Mouse (Mus musculus) hindbrain, embryonic 12.5 days (tissue): Measurements from ENCODE around the gene Bicdl1. TPM values are rescaled to one million over a fixed set of nuclear protein-coding genes. Genes with fewer than 3 reads are reported as not detected.

Source experiments
- ATAC-seq: fragments of 200-750 bp; cut with Nextera tagmentation; 2 replicates; pipeline ENCODE4 v1.8.0; 2017; ENCODE audit warnings: moderate TSS enrichment; ENCODE audit not compliant: low FRiP score
- H3K27ac ChIP-seq: fragments of 300-500 bp; sonication (generic); 2 replicates; pipeline ENCODE4 v1.5.1; 2016; ENCODE audit warnings: mild to moderate bottlenecking
- H3K27me3 ChIP-seq: fragments of 300-500 bp; sonication (generic); 2 replicates; pipeline ENCODE4 v1.6.1; 2016; ENCODE audit warnings: mild to moderate bottlenecking
- H3K36me3 ChIP-seq: fragments of 300-500 bp; sonication (generic); 2 replicates; pipeline ENCODE4 v1.6.1; 2016; ENCODE audit warnings: mild to moderate bottlenecking
- H3K4me1 ChIP-seq: fragments of 300-500 bp; sonication (generic); 2 replicates; pipeline ENCODE4 v1.6.1; 2016
- H3K4me2 ChIP-seq: fragments of 300-500 bp; sonication (generic); replicated peaks from 2 replicates; pipeline ENCODE4 v1.6.1; 2016; ENCODE audit warnings: mild to moderate bottlenecking
- H3K4me3 ChIP-seq: fragments of 300-500 bp; sonication (generic); 2 replicates; pipeline ENCODE4 v1.5.1; 2016; ENCODE audit warnings: mild to moderate bottlenecking
- H3K9ac ChIP-seq: fragments of 300-500 bp; sonication (generic); 2 replicates; pipeline ENCODE4 v1.6.1; 2016; ENCODE audit warnings: mild to moderate bottlenecking, moderate library complexity
- H3K9me3 ChIP-seq: fragments of 300-500 bp; sonication (generic); replicated peaks from 2 replicates; pipeline ENCODE4 v1.6.1; 2016; ENCODE audit warnings: mild to moderate bottlenecking
- WGBS: fragments of 180-500 bp; shearing (Covaris S2); methylation state at CpG from one replicate; pipeline ENCODE4 v1.1.7; 2016; 5-methylcytosine and 5-hydroxymethylcytosine counted together
- microRNA-seq: library from miRNA; unstranded; fragments of <30 nt; microRNA quantifications from one replicate; pipeline ENCODE4, GENCODE M21; 2017
- polyA plus RNA-seq: library from polyadenylated mRNA; unstranded; fragments of >200 nt; fragmentation: Nextera tagmentation; extraction: Ambion mirVana; gene quantifications from 2 replicates; pipeline ENCODE4 v1.2.1, GENCODE M21; 2016

Bicdl1 gene
- polyA plus RNA-seq, 1 experiment from 2014 or later = 20.8 TPM

DNA sequence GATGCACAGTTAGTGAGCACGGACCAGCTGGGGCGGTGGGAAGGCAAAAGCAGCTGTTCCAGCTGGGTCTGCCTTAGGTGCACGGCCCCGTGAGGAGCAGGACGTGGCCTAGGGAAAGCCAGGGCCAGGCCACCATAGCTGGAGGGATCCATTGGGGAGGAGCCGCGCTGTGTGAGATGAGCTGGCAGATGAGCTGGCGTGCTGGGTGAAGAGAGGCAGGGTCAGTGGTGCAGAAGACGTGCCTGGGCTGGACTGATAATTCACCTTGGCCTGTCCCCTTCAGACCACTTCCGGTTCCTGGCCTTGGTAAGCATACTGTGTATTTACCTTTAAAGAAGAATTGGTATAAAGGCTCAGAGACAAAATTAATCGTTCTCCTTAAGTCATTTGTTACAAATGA lies 119.9 kb downstream of the Bicdl1 start:
- Histone ChIP-seq H3K27me3 (no peaks in the 10 kb centered on the region), H3K27ac (no peak overlapping the region), H3K36me3 (peaks cover 98% of the 10 kb centered on the region), H3K4me1 (no peaks in the 10 kb centered on the region), H3K9ac (no peak overlapping the region), H3K4me2 (no peak overlapping the region), H3K9me3 (no peaks in the 10 kb centered on the region), H3K4me3 (no peak overlapping the region)
- 89% methylated on average over 11 of the region's 11 CpGs for WGBS
- no peak for ATAC-seq

DNA sequence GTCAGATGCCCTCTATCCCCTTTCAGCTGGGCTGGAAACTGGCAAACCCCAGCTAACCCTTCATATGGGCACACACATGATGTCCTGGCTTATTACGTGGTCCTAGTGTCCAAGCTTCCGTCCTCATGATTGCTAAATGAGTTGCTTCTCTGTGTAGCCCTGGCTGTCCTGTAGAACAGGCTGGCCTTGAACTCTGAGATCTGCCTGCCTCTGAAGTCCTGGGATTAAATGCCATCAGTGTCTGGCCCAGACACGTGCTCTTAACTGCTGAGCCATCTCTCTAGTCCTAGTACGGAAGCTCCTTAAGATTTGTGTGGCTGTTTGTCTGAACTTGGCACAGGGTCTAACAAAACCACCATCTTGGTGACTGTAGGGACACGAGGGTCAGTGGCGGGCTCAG lies 127.9 kb downstream of the Bicdl1 start:
- ATAC-seq = no peak
- no peaks in the 10 kb centered on the region for H3K27me3 ChIP-seq
- peaks cover 91% of the 10 kb centered on the region for H3K36me3 ChIP-seq
- no peak overlapping the region for H3K4me2 ChIP-seq
- WGBS = 92% methylated on average over 6 of the region's 6 CpGs
- H3K9ac ChIP-seq = no peak overlapping the region
- no peaks in the 10 kb centered on the region for H3K9me3 ChIP-seq
- H3K27ac ChIP-seq = no peak overlapping the region
- no peak overlapping the region for H3K4me3 ChIP-seq
- no peaks in the 10 kb centered on the region for H3K4me1 ChIP-seq

Small RNA genes lying within 50 kb of the gene (microRNA-seq; reads per million reads assigned to microRNA genes)
- gene Mir7030 = not detected

Other genes with a start within 250 kb of the Bicdl1 start
- gene Sirt4, start 246.9 kb downstream of the Bicdl1 start, polyA plus RNA-seq = 23.1 and 24.7 TPM in 2 replicates
- gene Pxn, start 224.9 kb downstream of the Bicdl1 start, polyA plus RNA-seq = 34.0 and 39.2 TPM in 2 replicates
- 819 and 900 TPM in 2 replicates for gene Rplp0, start 172.2 kb downstream of the Bicdl1 start, polyA plus RNA-seq
- 57.6 and 62.5 TPM in 2 replicates for gene Gcn1l1, start 166.4 kb downstream of the Bicdl1 start, polyA plus RNA-seq
- gene Rab35, start 99.7 kb downstream of the Bicdl1 start, polyA plus RNA-seq = 19.7 and 20.6 TPM in 2 replicates
- 30.9 and 35.0 TPM in 2 replicates for gene Cit, start 113.7 kb upstream of the Bicdl1 start, polyA plus RNA-seq